8 mouse cellular contexts compared by ENCODE assay signal in the genomic region with DNA sequence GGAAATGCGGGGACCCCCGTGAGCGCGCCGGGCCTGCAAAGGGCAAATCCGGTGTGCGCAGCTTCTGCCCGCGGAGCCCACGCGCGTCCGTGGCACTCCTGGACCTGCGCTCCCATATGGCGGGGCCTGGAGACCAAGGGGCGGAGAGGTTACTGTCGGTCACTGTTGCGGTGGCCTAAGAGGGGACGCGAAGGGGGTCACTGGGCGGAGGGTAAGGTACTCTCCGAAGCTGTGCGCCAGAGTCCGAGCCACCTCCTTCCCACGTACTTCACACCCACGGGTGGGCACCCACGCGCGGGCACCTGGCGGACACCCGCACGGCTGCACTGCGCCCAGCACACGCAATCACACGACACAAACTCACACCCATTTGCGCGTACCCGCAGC. TPM values are rescaled to one million over a fixed set of nuclear protein-coding genes. Genes with fewer than 3 reads are reported as not detected.
DNase-seq lines count a peak whose midpoint lies in the region; ATAC-seq and TF ChIP-seq lines count a peak whose summit lies in the region.

No protein-coding gene starts in this region.

- H3K36me3 ChIP-seq in forebrain, embryonic 16.5 days (ENCODE audit: control insufficient read depth, insufficient read depth): no peaks in the 10 kb centered on the region
- peaks cover 3% of the 10 kb centered on the region; the same call in 1 of the 2 replicates for H3K36me3 ChIP-seq in midbrain, postnatal 0 days (ENCODE audit: insufficient read depth, low read length)

- H3K4me2 ChIP-seq in forebrain, embryonic 16.5 days (ENCODE audit: low read length): peak overlapping the region; percentile 100
- peak overlapping the region; percentile 99 for H3K4me2 ChIP-seq in midbrain, postnatal 0 days (ENCODE audit: low read depth, low read length, poor library complexity, severe bottlenecking)

- under 1% methylated on average over 38 of the region's 38 CpGs for WGBS in forebrain, embryonic 16.5 days
- 0% methylated on average over 38 of the region's 38 CpGs for WGBS in midbrain, postnatal 0 days

- peak overlapping the region; percentile 67 for H3K9ac ChIP-seq in forebrain, embryonic 16.5 days (replicated peaks; ENCODE audit: low read depth, low read length)
- H3K9ac ChIP-seq in midbrain, postnatal 0 days (replicated peaks; ENCODE audit: low read length, poor library complexity, severe bottlenecking): peak overlapping the region; percentile 75

- ATAC-seq in forebrain, embryonic 16.5 days: no peak; the same call in 1 of the 2 replicates
- peak; percentile 47 for ATAC-seq in midbrain, postnatal 0 days (ENCODE audit: low FRiP score)
- no peak for ATAC-seq in erythroid progenitor cell, adult 5-6 weeks (replicated peaks; ENCODE audit: low FRiP score, poor library complexity, severe bottlenecking)

- H3K9me3 ChIP-seq in forebrain, embryonic 16.5 days (ENCODE audit: control insufficient read depth, low read length): no peaks in the 10 kb centered on the region
- no peaks in the 10 kb centered on the region for H3K9me3 ChIP-seq in midbrain, postnatal 0 days (ENCODE audit: low read length)

- peaks cover 12% of the 10 kb centered on the region for H3K27me3 ChIP-seq in forebrain, embryonic 16.5 days (replicated peaks; ENCODE audit: control insufficient read depth, insufficient read depth, low read length)
- H3K27me3 ChIP-seq in midbrain, postnatal 0 days (ENCODE audit: insufficient read depth, low read length): 0 out of 2 replicates have a peak, but pooled peaks cover 4% of the 10 kb centered on the region

- peaks cover 19% of the 10 kb centered on the region for H3K4me1 ChIP-seq in forebrain, embryonic 16.5 days (replicated peaks; ENCODE audit: control insufficient read depth, insufficient read depth, low read length)
- H3K4me1 ChIP-seq in midbrain, postnatal 0 days (ENCODE audit: insufficient read depth, low read length): no peaks in the 10 kb centered on the region

- 0 out of 2 replicates have a peak, but pooled peaks have one; percentile 36 for TF ChIP-seq CTCF in midbrain, postnatal 0 days (IDR thresholded peaks at IDR 0.05)

- H3K4me3 ChIP-seq in forebrain, embryonic 16.5 days (replicated peaks; ENCODE audit: low read length): peak overlapping the region; percentile 65
- H3K4me3 ChIP-seq in midbrain, postnatal 0 days (ENCODE audit: low read depth, low read length): peak overlapping the region; percentile 77

- peak overlapping the region; percentile 33; the same call in 1 of the 2 replicates for H3K27ac ChIP-seq in forebrain, embryonic 16.5 days (ENCODE audit: low read length)
- H3K27ac ChIP-seq in midbrain, postnatal 0 days (ENCODE audit: low read depth, low read length): peak overlapping the region; percentile 82

- peak; percentile 24 to 34 for DNase-seq in layer of hippocampus, postnatal 25 days (ENCODE audit: extremely low spot score in 1 of 2, low spot score in 1 of 2)
- DNase-seq in layer of hippocampus, adult 9-10 months (ENCODE audit: low spot score): no peak
- peak; percentile 50 for DNase-seq in cerebellum, adult 9-10 months
- DNase-seq in kidney, postnatal 4 days: peak; percentile 31 to 43
- DNase-seq in midbrain, postnatal 0 days (ENCODE audit: low spot score): peak; percentile 9
- DNase-seq in spleen, postnatal 10 days (ENCODE audit: low spot score in 2 of 2): no peak

RNA-seq across cellular contexts. Expression of gene Klf15, which starts 0.5 kb away (rescaled TPM):
- 10 to 100 TPM; 22.3 to 31.5 TPM for total RNA-seq in layer of hippocampus, postnatal 25 days (2021)
- polyA plus RNA-seq in forebrain, embryonic 16.5 days (2015; fragmentation: Nextera tagmentation; extraction: Ambion mirVana): 11.6 and 14.3 TPM in 2 replicates
- total RNA-seq in midbrain, postnatal 0 days (2014; rRNA removed): 34.2 and 35.1 TPM in 2 replicates
- 20.6 and 22.3 TPM in 2 replicates for polyA plus RNA-seq in midbrain, postnatal 0 days (2015; fragmentation: Nextera tagmentation; extraction: Ambion mirVana)
- total RNA-seq in erythroid progenitor cell, adult 5-6 weeks (2015; ENCODE audit: low replicate concordance): not detected in 2 replicates
- 0.08 and 0.39 TPM in 2 replicates for total RNA-seq in erythroid progenitor cell, adult 5-6 weeks (2017; ENCODE audit: low replicate concordance)

RNA-seq across cellular contexts. Expression of gene Aldh1l1, which starts 23.4 kb away (rescaled TPM):
- 10 to 100 TPM; 45.0 to 48.4 TPM for total RNA-seq in layer of hippocampus, postnatal 25 days (2021)
- 33.3 and 38.0 TPM in 2 replicates for polyA plus RNA-seq in forebrain, embryonic 16.5 days (2015; fragmentation: Nextera tagmentation; extraction: Ambion mirVana)
- 111 and 125 TPM in 2 replicates for total RNA-seq in midbrain, postnatal 0 days (2014; rRNA removed)
- polyA plus RNA-seq in midbrain, postnatal 0 days (2015; fragmentation: Nextera tagmentation; extraction: Ambion mirVana): 83.8 and 101 TPM in 2 replicates
- 1.1 TPM in 1 of 2 replicates, not detected in the other for total RNA-seq in erythroid progenitor cell, adult 5-6 weeks (2015; ENCODE audit: low replicate concordance)
- total RNA-seq in erythroid progenitor cell, adult 5-6 weeks (2017; ENCODE audit: low replicate concordance): 1.8 TPM in 1 of 2 replicates, not detected in the other

RNA-seq across cellular contexts. Expression of gene Cfap100, which starts 34.2 kb away (rescaled TPM):
- total RNA-seq in layer of hippocampus, postnatal 25 days (2021): 10 to 100 TPM in 1 of 2 experiments, 1 to 10 TPM in 1; 8.3 to 15.7 TPM
- polyA plus RNA-seq in forebrain, embryonic 16.5 days (2015; fragmentation: Nextera tagmentation; extraction: Ambion mirVana): 4.4 and 5.4 TPM in 2 replicates
- 3.5 and 22.7 TPM in 2 replicates for total RNA-seq in midbrain, postnatal 0 days (2014; rRNA removed)
- 7.9 TPM in 2 replicates for polyA plus RNA-seq in midbrain, postnatal 0 days (2015; fragmentation: Nextera tagmentation; extraction: Ambion mirVana)
- not detected in 2 replicates for total RNA-seq in erythroid progenitor cell, adult 5-6 weeks (2015; ENCODE audit: low replicate concordance)
- total RNA-seq in erythroid progenitor cell, adult 5-6 weeks (2017; ENCODE audit: low replicate concordance): not detected in 2 replicates

Comparison
In these comparisons a context has a peak if more than half of its experiments do, and no peak if none do; other contexts are left out.
1. DNase-seq: peak in layer of hippocampus, postnatal 25 days (2 of 2), cerebellum, adult 9-10 months (single experiment), kidney, postnatal 4 days (2 of 2) and midbrain, postnatal 0 days (single experiment); none in layer of hippocampus, adult 9-10 months (single experiment) and spleen, postnatal 10 days (0 of 2).
2. RNA of gene Klf15, which starts 0.5 kb away (total RNA-seq): 34.2 to 35.1 TPM in midbrain, postnatal 0 days and 22.3 to 31.5 TPM in layer of hippocampus, postnatal 25 days; 0.08 to 0.39 TPM in erythroid progenitor cell, adult 5-6 weeks; every median in the first group is over 10 times any median in the second.
3. RNA of gene Aldh1l1, which starts 23.4 kb away (total RNA-seq): 111 to 125 TPM in midbrain, postnatal 0 days and 45.0 to 48.4 TPM in layer of hippocampus, postnatal 25 days; 1.1 to 1.8 TPM in erythroid progenitor cell, adult 5-6 weeks; every median in the first group is over 10 times any median in the second.